Mouse (Mus musculus) hematopoietic stem cell, adult 5-6 weeks (primary cell): ENCODE measurements around the gene Phf12. TPM values are rescaled to one million over a fixed set of nuclear protein-coding genes. Genes with fewer than 3 reads are reported as not detected.

Source experiments
- ATAC-seq, 2 experiments: fragments of 125-278 bp in 1 of 2; replicated peaks in 1 of 2; 2 replicates each; pipeline ENCODE4 v1.8.0; 2016 to 2017; ENCODE audit warnings: inconsistent platforms in 2 of 2, mild to moderate bottlenecking in 2 of 2, moderate number of reproducible peaks in 2 of 2, low read depth in 1 of 2, moderate TSS enrichment in 1 of 2; ENCODE audit not compliant: low FRiP score in 2 of 2, poor library complexity in 2 of 2, severe bottlenecking in 2 of 2, insufficient read depth in 1 of 2, low TSS enrichment in 1 of 2
- total RNA-seq: library from RNA; stranded (forward); fragments of 172-1452, 232-1000 nt; gene quantifications from 2 replicates; pipeline ENCODE4 v1.2.3, GENCODE M21; 2017

Phf12 gene
- total RNA-seq: 24.6 and 42.8 TPM in 2 replicates

DNA sequence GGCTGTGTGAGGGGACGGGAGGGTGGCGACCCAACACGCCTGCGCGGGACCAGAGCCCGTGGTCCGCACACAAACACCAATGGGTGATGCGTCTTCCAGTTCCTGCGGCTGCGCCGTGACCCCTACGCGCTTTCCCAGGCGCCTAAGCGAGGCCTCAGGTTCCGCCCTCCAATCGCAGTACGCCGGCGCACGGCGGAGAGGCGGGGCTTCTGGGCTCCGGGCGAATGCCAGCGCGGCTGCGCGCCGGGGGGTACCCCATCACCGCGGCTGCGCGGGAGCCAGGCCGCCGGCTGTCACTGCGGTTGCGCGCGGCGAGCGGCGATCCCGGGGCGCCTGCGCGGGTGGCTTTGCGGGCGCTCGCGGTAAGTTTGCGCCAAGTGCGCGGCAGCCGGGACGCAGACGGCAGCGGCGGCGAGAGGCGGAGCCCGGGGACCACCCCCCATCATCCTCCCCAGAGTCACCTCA lies at the start of gene Phf12:
TSS of gene Phf12 (plus strand) at position 314 of the 465 bp plus-strand sequence.
- peak; percentile 72 to 80 for ATAC-seq

DNA sequence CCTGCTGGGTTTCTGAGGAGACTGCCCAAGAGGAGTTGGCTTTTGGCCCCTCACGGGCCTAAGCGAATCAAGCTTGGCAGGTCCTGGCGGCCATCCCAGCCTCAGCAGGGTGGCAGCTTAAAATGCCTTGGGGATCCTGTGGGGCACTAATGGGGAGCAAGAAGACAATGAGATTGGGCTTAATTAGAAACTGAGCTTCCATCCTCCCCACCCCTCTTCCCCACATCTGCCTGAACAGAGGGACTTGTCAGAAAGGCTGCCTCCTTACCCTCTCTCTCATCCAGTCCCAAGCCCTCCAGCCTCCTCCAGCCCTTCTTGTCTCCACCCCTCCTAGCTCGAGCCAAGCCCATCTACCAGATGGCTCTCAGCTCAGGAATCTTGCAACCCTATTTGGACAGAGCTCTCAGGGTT lies 48.4 kb upstream of the Phf12 start:
- no peak for ATAC-seq

DNA sequence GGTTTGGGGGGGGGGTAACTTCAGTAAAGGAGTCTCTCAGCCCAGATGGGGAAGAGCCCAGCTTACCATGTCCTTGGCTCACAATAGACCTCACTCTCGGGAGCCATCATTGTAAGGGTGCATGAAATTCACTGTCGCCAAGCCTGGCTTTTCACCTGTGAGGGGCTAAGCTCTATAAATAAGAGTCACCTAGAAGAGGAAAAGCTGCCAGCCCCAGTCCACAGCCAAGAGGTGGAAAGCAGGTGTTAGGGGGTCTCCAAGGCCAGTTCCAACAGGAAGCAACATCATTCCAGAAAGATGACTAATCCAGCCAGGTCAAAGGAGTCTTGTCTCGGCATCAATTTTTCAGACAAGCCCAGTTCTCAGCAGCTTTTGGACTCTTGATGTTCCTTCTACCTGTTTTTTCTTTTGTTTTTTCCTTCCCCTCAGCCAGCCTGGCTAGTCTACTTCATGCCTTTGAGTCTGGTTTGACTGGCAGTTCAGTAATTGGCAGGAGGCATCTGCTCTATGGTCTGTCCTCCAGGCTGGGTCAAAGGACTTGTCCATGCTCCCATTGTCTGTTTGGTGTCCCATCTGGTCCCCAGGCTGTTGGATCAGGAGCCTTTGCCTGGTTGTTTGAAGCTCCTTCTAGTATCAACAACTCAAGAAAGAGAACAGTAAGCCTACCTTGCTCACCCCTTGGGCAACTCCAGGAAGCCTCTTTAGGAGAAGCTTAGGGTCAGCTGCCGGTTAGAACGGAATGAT lies 47.8 kb upstream of the Phf12 start:
- no peak for ATAC-seq

DNA sequence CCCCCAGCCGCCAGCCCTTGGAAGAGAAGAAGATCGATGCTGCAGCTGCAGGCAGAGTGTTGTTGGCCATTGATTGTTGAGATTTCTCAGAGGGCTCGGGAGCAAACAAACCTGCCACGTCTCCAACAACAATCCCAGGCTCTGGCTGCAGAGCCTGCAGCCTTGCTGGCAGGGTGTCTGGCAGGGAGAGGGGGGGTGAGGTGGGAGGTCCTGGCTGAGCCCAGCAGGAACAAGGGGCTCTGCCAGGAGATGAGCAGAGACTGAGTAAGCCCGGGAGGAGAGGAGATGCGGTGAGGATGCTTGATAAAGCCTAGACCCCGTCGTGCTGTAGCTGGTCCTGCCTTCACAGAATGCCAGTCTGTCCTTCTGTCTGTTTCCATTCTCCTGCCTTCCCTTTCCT lies 45.7 kb upstream of the Phf12 start:
- ATAC-seq: no peak

DNA sequence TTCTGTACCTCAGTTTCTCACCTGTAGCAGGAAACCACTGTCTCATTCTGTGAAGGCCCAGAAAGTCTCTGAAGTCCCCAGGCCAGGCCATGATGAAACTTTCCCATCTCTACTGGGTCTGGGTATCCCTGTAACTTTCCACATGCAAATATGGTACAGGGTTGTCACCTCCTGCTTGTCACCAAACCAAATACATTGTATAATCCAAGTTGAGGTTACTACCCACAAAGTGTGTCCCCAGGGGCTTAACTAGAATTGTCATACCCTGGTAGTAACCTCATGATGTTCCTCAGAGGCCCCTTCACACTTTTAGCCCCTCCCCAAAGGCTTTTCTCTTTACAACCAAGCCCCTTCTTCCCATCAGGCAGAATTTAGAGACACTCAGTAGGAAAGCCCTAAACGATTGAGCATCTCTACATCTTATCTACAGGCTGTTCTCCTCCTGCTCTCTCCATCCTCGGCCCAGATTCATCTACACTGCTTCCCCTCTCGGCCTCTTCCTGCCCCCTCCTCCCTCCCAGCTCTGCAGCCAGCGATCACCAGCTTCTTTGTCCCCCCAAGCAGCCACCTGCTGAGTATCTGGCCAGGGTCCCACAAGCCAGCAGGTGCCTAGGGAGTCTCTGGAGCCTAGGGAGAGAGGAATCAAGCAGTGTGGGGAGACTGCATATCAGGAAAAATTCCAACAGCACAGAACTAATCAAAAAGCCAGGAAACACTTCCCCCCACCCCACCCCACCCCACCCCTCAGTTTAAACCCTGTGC lies 44.7 kb upstream of the Phf12 start:
- ATAC-seq: no peak

DNA sequence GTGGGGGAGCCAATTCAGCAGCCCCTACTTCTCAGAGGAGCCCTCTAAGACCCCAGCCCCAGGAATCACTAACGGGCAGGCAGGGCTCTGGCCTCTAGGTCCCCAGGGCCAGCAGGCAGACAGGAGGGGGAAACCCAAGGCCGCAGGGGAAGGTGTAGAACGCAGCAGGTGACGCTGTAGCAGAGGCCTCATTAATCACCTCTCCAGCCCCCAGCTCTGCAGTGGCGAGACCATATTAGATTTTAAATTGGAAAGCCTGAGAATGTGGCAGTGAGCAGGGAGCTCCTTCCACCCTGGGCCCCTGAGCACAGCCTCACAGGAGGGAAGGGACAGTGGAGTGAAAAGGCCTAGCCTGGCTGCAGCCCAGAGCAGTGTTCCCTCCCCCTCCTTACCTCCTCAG lies 40.3 kb upstream of the Phf12 start:
- no peak for ATAC-seq

DNA sequence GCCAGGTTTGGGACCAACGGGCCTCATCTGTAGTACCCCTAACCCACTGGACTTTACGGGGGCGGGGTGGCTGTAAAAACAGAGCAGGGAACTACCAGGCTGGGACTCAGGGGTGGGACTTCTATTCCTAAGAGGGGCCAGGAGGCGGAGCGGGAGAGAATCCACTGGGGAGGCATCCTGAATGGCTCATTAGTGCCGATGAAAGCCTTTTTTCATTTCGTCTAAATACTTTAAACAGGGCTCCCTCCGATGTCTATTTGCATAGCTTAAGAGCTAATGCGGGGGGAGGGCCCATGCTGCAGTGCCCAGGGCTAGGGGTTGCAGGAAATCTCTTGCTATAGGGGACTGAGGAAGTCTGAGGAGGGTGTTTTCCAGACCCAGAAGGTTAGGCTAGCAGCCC lies 34.7 kb upstream of the Phf12 start:
- ATAC-seq: no peak

DNA sequence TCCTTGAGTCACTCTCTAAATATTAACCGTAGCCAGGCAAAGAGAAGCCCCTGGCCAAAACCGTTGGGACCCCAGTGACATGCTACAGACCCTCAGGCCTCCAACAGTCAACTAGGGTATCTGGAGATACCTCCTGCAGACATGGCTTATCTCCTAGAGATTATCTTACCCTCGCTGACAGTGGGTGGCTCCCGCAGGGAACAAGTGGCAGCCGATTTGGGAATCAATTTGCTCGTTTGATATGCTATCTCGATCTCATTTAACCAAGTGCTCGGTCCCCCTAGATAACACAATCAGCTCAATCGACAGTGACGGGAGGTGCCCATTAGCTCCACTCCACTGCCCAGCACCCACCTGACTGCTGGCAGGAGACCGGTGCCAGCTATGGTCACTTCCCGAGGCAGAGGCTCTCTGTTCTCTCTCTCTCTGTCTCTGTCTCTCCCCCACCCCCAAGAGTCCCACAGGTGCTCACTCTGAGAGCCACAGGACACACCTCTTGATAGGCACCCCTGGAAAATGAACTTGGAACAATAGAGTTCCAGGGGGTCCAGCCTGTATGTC lies 32.3 kb upstream of the Phf12 start:
- no peak for ATAC-seq

DNA sequence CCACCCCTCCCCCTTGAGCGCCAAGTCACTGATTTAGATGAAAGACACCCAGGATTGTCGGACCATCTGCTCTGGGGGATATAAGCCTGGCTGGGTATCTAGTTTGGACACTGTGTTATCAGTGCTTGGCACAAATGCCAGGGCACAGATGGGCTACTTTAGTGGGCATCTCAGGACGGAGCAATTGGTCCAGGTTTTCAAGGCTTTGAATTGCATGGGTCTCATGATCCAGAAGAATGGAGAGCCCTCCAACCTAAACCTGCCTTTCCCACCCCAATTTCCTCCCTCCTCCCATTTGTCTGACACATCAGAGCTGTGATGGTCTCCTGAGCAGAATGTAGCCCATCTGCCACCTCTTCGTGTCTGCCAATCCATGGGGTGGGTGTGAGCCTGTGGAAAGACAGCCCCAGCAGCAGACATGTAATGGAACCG lies 31.7 kb upstream of the Phf12 start:
- ATAC-seq: no peak

DNA sequence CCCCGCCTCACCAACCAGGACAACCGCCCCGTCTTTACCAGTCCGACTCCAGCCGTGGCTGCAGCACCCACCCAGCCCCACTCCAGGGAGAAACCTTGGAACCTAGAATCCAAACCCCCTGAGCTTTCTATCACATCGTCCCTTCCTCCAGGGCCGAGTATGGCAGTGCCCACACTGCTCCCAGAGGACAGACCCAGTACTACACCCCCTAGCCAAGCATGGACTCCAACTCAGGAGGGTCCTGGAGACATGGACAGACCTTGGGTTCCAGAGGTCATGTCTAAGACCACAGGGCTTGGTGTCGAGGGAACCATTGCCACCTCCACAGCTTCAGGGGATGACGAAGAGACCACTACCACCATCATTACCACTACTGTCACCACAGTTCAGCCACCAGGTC lies 28.9 kb upstream of the Phf12 start:
- ATAC-seq: peak; percentile 43 to 67; a peak in 1 of 4 replicates

DNA sequence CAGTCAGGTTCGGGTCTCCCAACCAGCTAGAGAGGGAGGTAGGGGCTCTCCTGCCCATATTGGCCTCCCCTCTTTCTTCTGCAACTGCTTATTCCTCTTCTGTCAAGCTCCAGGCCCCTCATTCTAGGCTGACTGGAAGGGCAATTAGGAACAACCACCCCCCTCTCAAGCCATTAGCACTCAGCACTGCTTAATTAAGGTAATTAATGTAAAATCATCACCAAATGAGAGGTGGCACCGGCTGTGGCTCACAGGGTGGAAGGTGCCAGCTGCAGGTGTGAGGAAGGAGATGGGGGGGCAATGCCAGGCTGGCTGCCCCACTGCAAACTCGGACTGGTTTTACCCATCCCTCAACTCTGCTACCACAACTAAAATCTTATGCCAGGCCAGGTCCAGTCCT lies 26.1 kb upstream of the Phf12 start:
- no peak for ATAC-seq

DNA sequence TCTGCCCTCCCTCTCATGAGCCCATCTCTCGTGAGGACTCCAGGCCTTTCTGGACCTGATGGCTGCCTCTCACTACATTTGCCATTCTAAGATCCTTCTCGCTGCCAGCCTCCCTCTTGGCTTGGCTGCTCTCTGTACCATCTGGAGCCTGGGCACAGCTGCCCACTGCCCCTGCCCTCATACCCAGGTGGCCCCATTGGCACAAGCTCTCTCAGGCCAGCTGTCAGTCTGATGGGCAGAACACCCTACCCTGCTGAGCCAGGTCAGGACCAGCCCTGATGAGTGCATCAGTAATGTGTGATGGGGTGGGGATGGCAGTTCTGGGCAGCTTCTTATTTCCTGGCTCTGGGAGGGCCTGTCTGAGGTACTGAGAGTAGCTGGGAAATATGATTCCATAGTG lies 24.3 kb upstream of the Phf12 start:
- no peak for ATAC-seq

DNA sequence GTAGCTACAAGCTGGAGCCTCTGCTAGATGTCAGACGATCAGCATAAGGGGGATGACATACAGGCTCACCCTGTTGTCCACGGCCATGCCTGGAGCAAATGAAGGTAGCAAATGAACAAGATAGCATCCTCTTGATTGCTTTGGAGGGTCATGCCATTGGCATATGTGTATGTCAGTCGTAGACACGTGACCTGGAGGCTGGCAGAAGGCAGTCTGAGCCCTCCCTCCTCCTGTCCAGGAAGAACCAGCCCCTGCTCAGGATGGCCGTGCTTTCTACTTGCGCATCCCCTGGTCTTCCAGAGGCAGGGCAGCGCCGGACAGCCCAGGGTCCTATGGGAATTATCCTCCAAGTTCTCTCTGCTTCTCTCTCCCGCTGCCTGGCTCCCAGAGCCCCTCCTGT lies 23.6 kb upstream of the Phf12 start:
- ATAC-seq: no peak

DNA sequence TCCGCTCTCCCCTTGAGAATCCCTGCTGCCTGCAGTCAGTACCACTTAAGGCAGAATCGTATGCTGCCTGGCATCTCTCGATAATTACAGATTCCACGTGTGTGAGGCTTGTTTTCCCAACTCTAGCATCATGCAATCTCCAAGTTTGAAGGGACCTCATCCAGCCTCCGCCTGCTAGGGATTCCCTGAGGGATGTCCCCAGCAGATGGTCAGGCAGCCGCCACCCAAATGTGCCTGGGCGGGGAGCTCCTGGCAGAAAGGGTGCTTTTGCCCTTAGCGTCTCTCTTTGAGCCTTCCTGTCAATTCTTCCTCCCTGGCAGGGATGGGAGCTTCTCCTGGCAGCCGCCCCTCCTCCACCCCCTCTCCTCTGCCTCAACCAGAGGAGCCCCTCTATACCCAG lies 22.4 kb upstream of the Phf12 start:
- no peak for ATAC-seq

DNA sequence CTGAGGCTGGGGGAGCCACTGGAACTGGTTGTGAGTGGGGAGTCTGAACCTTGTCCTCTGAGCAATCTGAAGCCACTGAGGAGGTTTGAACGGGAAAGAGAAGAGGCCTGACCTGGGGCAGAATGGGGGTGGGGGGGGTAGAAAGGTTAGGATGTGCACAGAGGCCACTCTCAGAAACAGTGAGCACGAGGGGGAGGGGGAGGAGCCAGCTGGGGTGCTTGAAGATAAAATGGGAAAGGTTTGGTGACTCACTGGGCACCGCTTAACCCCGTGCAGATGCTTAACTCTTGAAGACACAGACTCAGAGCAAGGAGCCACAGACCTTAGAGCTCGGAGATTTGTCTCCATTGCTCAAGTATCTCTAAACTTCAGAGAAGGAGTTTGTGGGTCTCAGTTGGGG lies 21.7 kb upstream of the Phf12 start:
- ATAC-seq: no peak

DNA sequence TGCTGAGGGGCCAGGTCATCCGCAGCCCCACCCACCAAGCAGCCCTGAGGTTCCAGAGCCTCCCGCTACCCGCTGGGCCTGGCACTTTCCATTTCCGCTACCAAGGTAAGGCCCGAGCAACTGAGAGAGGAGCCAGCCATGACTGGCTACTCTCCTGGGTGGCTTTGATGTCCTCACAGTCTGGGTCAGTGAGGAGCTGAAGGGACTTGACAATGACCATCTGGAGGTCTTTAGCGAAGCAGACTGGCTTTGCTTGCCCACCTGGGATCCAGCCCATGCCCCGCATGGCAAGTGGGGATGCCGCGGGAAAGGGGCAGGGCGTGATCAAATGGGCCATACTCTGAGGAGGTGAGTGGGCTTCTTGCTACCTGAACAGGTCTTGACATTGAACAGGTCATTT lies 19.6 kb upstream of the Phf12 start:
- no peak for ATAC-seq

DNA sequence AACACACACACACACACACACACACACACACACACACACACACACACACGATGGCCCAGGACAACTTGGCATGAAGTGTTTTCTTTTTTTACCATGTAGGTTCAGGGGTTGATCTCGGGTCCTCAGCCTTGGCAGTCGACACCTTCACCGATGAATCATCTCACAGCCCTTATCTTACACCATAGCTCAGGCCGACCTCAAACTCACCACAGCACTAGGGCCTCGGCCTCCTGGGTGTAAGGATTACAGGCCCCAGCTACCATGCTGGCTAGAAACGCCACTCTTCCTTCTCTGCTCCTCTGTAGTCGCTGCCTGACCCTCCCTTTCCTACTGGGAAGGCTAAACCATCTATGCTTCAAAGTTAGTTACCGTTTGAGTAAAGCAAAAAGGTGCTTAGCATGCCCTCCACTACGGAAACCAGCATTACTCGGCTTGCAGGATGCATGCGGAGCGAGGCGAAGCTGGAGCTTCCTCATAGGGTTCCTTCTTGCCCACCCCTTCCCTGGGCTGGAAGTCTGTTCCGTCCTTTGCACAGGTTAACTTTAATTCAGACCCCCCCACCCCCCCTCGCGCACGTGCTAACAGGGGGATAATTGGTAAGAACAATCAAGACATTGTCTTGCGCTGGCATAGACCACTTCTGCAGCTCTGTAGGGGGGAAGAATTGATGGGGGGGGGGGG lies 18.0 kb upstream of the Phf12 start:
- ATAC-seq: peak in 1 of 2 experiments; percentile 40; a peak in 1 of 4 replicates
